Mouse (Mus musculus): Measurements from ENCODE around the gene Efnb1. TPM values are rescaled to one million over a fixed set of nuclear protein-coding genes. Genes with fewer than 3 reads are reported as not detected.
A peak's percentile ranks its signal among the peaks of the same experiment; 100 is the strongest.

Gene Efnb1
- polyA plus RNA-seq, 1 experiment from 2014 or later = 71.1 TPM

GRCm38 (mm10) chrX:99141079-99141478, 5.1 kb downstream of the Efnb1 start:
- Histone ChIP-seq H3K9ac (peak overlapping the region; percentile 10; the same call in 1 of the 2 replicates), H3K4me1 (peaks cover 33% of the 10 kb centered on the region), H3K4me3 (peak overlapping the region; percentile 69), H3K27ac (no peak overlapping the region), H3K36me3 (peaks cover 10% of the 10 kb centered on the region; the same call in 1 of the 2 replicates), H3K9me3 (no peaks in the 10 kb centered on the region), H3K4me2 (replicated peaks) (peak overlapping the region; percentile 64), H3K27me3 (0 out of 2 replicates have a peak, but pooled peaks cover 12% of the 10 kb centered on the region)
- no peak for ATAC-seq (ENCODE audit: insufficient number of reproducible peaks, insufficient read depth, low FRiP score, low TSS enrichment)
- 56% methylated on average over 7 of the region's 8 CpGs for WGBS

GRCm38 (mm10) chrX:99141900-99142299, 6.0 kb downstream of the Efnb1 start:
- H3K4me1 ChIP-seq = peaks cover 33% of the 10 kb centered on the region
- H3K27ac ChIP-seq = no peak overlapping the region
- peaks cover 15% of the 10 kb centered on the region for H3K36me3 ChIP-seq
- no peak overlapping the region for H3K9ac ChIP-seq
- peak overlapping the region; percentile 64 for H3K4me2 ChIP-seq (replicated peaks)
- no peaks in the 10 kb centered on the region for H3K9me3 ChIP-seq
- H3K27me3 ChIP-seq = 0 out of 2 replicates have a peak, but pooled peaks cover 12% of the 10 kb centered on the region
- H3K4me3 ChIP-seq = 0 out of 2 replicates have a peak overlapping the region, but pooled peaks have one; percentile 4
- ATAC-seq (ENCODE audit: insufficient number of reproducible peaks, insufficient read depth, low FRiP score, low TSS enrichment) = no peak

DNA sequence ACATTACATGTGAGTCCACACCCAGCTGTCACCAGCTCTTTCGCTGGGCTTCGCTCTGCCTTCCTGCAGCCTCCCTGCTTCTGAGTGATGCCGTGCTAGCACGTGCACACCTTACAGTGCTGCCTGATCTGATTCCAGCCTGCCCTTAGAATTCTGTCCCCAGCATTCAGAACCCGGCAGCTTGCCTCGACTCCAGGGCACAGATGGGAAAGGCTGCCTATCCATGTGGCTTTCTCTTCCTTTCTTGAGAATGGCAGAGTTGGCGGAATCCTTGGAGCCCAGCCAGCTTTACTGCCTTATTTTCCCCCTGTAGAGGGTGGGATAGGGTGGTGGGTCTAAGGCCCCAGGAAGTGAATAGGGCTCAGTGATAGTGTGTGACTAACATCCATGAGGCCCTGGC, 9.6 kb downstream of the Efnb1 start:
- H3K4me2 ChIP-seq (replicated peaks) = no peak overlapping the region
- H3K36me3 ChIP-seq = peaks cover 29% of the 10 kb centered on the region
- H3K9ac ChIP-seq = no peak overlapping the region
- no peak overlapping the region for H3K4me3 ChIP-seq
- no peaks in the 10 kb centered on the region for H3K9me3 ChIP-seq
- peaks cover 11% of the 10 kb centered on the region; the same call in 1 of the 2 replicates for H3K27me3 ChIP-seq
- H3K27ac ChIP-seq = no peak overlapping the region
- ATAC-seq (ENCODE audit: insufficient number of reproducible peaks, insufficient read depth, low FRiP score, low TSS enrichment) = no peak
- 89% methylated on average over 7 of the region's 7 CpGs for WGBS
- peaks cover 28% of the 10 kb centered on the region for H3K4me1 ChIP-seq

GRCm38 (mm10) chrX:99148061-99148905, 12.4 kb downstream of the Efnb1 start:
- no peak for ATAC-seq (ENCODE audit: insufficient number of reproducible peaks, insufficient read depth, low FRiP score, low TSS enrichment)
- H3K27ac ChIP-seq = no peak overlapping the region
- no peak overlapping the region for H3K4me3 ChIP-seq
- H3K4me1 ChIP-seq = peaks cover 6% of the 10 kb centered on the region; the same call in 1 of the 2 replicates
- 48% methylated on average over 11 of the region's 11 CpGs for WGBS
- no peak overlapping the region for H3K9ac ChIP-seq
- H3K4me2 ChIP-seq (replicated peaks) = no peak overlapping the region
- H3K9me3 ChIP-seq = no peaks in the 10 kb centered on the region
- peaks cover 29% of the 10 kb centered on the region for H3K36me3 ChIP-seq
- H3K27me3 ChIP-seq = peaks cover 12% of the 10 kb centered on the region; the same call in 1 of the 2 replicates

- no peak overlapping the region for H3K9ac ChIP-seq
- peaks cover 16% of the 10 kb centered on the region; the same call in 1 of the 2 replicates for H3K27me3 ChIP-seq
- no peak overlapping the region for H3K27ac ChIP-seq
- peaks cover 29% of the 10 kb centered on the region for H3K36me3 ChIP-seq
- no peaks in the 10 kb centered on the region for H3K9me3 ChIP-seq
- ATAC-seq (ENCODE audit: insufficient number of reproducible peaks, insufficient read depth, low FRiP score, low TSS enrichment) = no peak
- H3K4me1 ChIP-seq = peaks cover 6% of the 10 kb centered on the region; the same call in 1 of the 2 replicates
- H3K4me3 ChIP-seq = no peak overlapping the region
- no peak overlapping the region for H3K4me2 ChIP-seq (replicated peaks)
- WGBS = 76% methylated on average over 7 of the region's 7 CpGs
Measured at GRCm38 (mm10) chrX:99149047-99149446, 13.1 kb downstream of the Efnb1 start.

GRCm38 (mm10) chrX:99149900-99150299, 14.0 kb downstream of the Efnb1 start:
- Histone ChIP-seq H3K4me1 (peaks cover 6% of the 10 kb centered on the region; the same call in 1 of the 2 replicates), H3K4me2 (replicated peaks) (no peak overlapping the region), H3K9me3 (no peaks in the 10 kb centered on the region), H3K27me3 (peaks cover 17% of the 10 kb centered on the region; the same call in 1 of the 2 replicates), H3K4me3 (no peak overlapping the region), H3K27ac (no peak overlapping the region), H3K9ac (no peak overlapping the region), H3K36me3 (peaks cover 29% of the 10 kb centered on the region)
- ATAC-seq (ENCODE audit: insufficient number of reproducible peaks, insufficient read depth, low FRiP score, low TSS enrichment) = no peak
- 56% methylated on average over 2 of the region's 2 CpGs for WGBS

- H3K4me2 ChIP-seq (replicated peaks) = no peak overlapping the region
- 65% methylated on average over 3 of the region's 3 CpGs for WGBS
- H3K36me3 ChIP-seq = peaks cover 23% of the 10 kb centered on the region
- peaks cover 15% of the 10 kb centered on the region; the same call in 1 of the 2 replicates for H3K27me3 ChIP-seq
- H3K4me1 ChIP-seq = peaks cover 6% of the 10 kb centered on the region; the same call in 1 of the 2 replicates
- H3K9me3 ChIP-seq = no peaks in the 10 kb centered on the region
- no peak overlapping the region for H3K4me3 ChIP-seq
- no peak for ATAC-seq (ENCODE audit: insufficient number of reproducible peaks, insufficient read depth, low FRiP score, low TSS enrichment)
- H3K9ac ChIP-seq = no peak overlapping the region
- no peak overlapping the region for H3K27ac ChIP-seq
Measured at GRCm38 (mm10) chrX:99150712-99151111, 14.8 kb downstream of the Efnb1 start.

- no peak overlapping the region for H3K27ac ChIP-seq
- H3K9me3 ChIP-seq = no peaks in the 10 kb centered on the region
- 59% methylated on average over 4 of the region's 4 CpGs for WGBS
- peaks cover 17% of the 10 kb centered on the region for H3K36me3 ChIP-seq
- H3K27me3 ChIP-seq = peaks cover 17% of the 10 kb centered on the region; the same call in 1 of the 2 replicates
- H3K9ac ChIP-seq = no peak overlapping the region
- no peak overlapping the region for H3K4me3 ChIP-seq
- H3K4me1 ChIP-seq = peaks cover 8% of the 10 kb centered on the region; the same call in 1 of the 2 replicates
- H3K4me2 ChIP-seq (replicated peaks) = no peak overlapping the region
- no peak for ATAC-seq (ENCODE audit: insufficient number of reproducible peaks, insufficient read depth, low FRiP score, low TSS enrichment)
Measured at GRCm38 (mm10) chrX:99151434-99151833, 15.5 kb downstream of the Efnb1 start.

GRCm38 (mm10) chrX:99152141-99152540, 16.2 kb downstream of the Efnb1 start:
- Histone ChIP-seq H3K36me3 (peaks cover 14% of the 10 kb centered on the region; the same call in 1 of the 2 replicates), H3K9me3 (no peaks in the 10 kb centered on the region), H3K9ac (no peak overlapping the region), H3K27me3 (peaks cover 24% of the 10 kb centered on the region), H3K4me2 (replicated peaks) (no peak overlapping the region), H3K4me3 (no peak overlapping the region), H3K27ac (no peak overlapping the region), H3K4me1 (peaks cover 9% of the 10 kb centered on the region; the same call in 1 of the 2 replicates)
- ATAC-seq (ENCODE audit: insufficient number of reproducible peaks, insufficient read depth, low FRiP score, low TSS enrichment) = no peak
- 30% methylated on average over 3 of the region's 3 CpGs for WGBS

DNA sequence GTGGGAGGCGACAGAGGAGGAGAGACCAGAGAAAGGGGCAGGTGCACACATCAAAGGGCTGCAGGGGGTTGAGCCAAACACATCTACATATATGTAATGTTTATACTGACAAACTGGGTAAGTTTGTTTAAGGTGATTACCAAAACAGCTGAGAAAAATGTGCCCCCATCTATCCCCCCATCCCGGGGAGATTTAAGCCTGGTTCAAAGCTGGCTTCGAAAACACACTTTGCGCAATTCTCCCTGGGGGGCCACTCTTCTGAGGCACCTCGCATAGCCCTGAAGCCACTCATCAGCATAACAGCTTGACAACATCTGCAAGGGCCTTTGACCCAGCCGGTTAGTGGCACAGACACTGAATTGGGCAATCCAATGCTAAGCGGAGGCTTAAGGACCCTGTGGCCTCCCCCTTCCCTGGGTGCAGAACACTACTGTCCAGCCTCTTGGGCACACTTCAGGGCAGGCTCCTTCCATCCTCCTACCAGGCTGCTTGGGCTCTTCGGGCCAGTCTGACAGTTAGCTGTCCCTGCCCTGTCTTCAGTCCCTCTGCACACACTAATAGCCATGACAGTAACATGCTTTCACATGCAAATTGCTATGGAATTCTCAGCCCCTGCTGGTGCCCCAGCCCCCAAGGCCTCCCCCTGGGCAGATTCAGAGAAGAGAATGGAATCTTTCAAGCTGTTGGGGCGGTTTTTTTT, 16.8 kb downstream of the Efnb1 start:
- Histone ChIP-seq H3K4me2 (replicated peaks) (no peak overlapping the region), H3K9ac (no peak overlapping the region), H3K36me3 (peaks cover 11% of the 10 kb centered on the region; the same call in 1 of the 2 replicates), H3K4me3 (no peak overlapping the region), H3K4me1 (peaks cover 9% of the 10 kb centered on the region; the same call in 1 of the 2 replicates), H3K9me3 (no peaks in the 10 kb centered on the region), H3K27me3 (peaks cover 30% of the 10 kb centered on the region), H3K27ac (no peak overlapping the region)
- ATAC-seq (ENCODE audit: insufficient number of reproducible peaks, insufficient read depth, low FRiP score, low TSS enrichment) = no peak
- 27% methylated on average over 9 of the region's 9 CpGs for WGBS

DNA sequence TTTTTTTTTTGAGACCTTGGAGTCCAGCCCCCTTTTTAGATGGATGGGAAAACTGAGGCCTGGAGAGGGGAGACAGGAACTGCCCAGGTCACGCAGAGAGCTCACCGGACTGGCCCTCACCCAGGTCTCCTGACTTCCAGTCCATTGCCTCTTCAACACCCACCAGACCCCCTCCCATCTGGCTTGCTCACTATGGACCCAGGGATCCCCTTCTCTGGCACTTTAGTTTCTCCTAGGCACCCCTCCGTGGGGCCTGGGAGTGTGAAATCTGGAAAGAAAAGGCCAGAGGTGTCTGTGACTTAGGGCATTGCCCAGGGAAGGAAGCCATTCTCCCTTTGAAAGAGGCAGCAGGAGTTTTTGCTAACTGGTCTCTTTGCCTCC, 17.3 kb downstream of the Efnb1 start:
- no peak for ATAC-seq (ENCODE audit: insufficient number of reproducible peaks, insufficient read depth, low FRiP score, low TSS enrichment)
- Histone ChIP-seq H3K27me3 (peaks cover 32% of the 10 kb centered on the region), H3K9ac (no peak overlapping the region), H3K36me3 (peaks cover 10% of the 10 kb centered on the region; the same call in 1 of the 2 replicates), H3K27ac (no peak overlapping the region), H3K4me1 (peaks cover 7% of the 10 kb centered on the region; the same call in 1 of the 2 replicates), H3K4me3 (no peak overlapping the region), H3K9me3 (no peaks in the 10 kb centered on the region), H3K4me2 (replicated peaks) (no peak overlapping the region)
- WGBS = 42% methylated on average over 3 of the region's 3 CpGs

Data from embryonic facial prominence, embryonic 12.5 days (tissue).